Mouse (Mus musculus): Measurements from ENCODE around the gene Serinc1. TPM values are rescaled to one million over a fixed set of nuclear protein-coding genes. Genes with fewer than 3 reads are reported as not detected.

The Serinc1 gene
- polyA plus RNA-seq (2014; fragmentation: Illumina TruSeq; extraction: RNeasy Lipid Tissue Mini Kit (QIAGEN cat#74804); ENCODE audit: low read depth, low replicate concordance), result 104 TPM

DNA sequence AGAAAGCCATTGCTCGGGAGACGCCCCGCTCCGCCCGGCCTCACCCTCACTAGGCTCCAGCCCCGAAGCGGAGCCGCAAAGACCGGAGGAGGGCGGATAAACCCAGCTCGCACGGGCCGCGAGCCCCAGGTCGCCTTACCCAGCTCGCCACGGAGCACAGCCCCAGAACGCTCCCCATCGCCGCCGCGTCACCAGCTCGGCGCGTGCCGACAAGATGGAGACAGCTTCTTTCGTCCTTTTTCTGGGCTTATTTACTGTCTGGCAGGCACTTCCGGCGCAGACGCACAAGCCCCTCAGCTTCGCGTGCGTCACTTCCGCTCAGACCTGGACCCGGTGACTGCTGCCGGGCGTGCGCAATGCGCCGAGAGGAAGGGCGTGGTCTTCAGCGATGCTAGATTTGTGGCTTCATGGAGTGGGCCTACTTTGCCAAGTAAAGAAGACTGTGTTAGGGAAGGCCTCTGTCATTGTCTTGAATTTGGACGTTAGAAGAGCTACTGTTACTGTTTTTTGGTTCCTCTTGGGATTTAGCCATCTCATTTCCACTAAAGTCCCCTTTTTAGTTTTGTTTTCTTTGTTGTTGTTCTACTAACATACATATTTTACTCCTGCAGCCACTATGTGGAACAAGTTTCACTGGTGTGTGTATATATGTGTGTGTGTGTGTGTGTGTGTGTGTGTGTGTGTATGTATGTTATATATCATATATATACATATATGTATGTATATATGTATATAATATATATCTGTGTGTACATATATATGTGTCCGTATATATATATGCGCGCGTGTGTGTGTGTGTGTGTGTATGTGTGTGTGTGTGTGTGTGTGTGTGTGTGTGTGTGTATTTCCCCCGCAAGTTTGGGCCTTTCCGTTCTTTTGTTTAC lies at the start of gene Serinc1:
Serinc1 (minus strand) TSS at position 313 of the 884 bp plus-strand sequence.

DNA sequence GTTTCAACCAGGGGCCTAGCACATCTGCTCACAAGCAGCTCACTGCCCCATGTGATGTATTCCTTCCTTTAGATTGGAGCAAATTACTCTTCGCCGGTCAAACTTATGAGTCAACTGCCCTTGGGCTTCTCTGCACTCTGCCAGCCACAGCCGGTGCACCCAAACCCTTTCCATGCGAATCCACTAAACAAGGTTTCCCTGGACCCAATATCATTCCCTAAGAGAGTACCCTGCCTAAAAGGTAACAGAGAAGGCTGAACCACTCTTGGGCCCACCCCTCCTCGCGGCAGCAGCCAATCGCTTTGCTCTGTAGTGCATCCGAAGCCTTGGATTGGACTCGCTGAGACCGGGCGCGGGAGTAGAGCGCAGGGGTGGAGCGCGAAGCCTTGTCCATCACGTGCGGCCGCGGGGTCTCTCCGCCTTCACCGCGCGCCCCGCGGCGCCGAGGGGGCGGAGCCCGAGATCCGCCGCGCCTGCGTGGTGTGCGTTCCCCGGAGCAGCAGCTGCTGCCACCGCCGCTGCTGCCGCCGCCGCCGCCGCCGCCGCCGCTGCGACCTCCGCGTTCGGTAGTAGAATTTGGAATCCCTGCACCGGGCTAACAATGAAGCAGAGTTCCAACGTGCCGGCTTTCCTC lies 46.3 kb downstream of the Serinc1 start, which contains the start of gene Hsf2:
Hsf2 (plus strand) TSS at position 478 of the 634 bp plus-strand sequence.

Other genes starting within 250 kb of the Serinc1 start
- 160 TPM for gene Hsf2, start 46.1 kb downstream of the Serinc1 start, polyA plus RNA-seq (2014; fragmentation: Illumina TruSeq; extraction: RNeasy Lipid Tissue Mini Kit (QIAGEN cat#74804); ENCODE audit: low read depth, low replicate concordance)
- gene Pkib, start 99.5 kb upstream of the Serinc1 start, polyA plus RNA-seq (2014; fragmentation: Illumina TruSeq; extraction: RNeasy Lipid Tissue Mini Kit (QIAGEN cat#74804); ENCODE audit: low read depth, low replicate concordance), result 555 TPM

Measured in testis, adult 10 weeks (tissue).